Mouse (Mus musculus) splenic B cell, adult 2 months (primary cell): ENCODE results near the gene Tgoln1.
A peak's percentile ranks its signal among the peaks of the same experiment; 100 is the strongest.

Experiments
- DNase-seq: peaks from one replicate; pipeline ENCODE4 v3.0.0-alpha.2; 2011; ENCODE audit warnings: low read depth, low spot score
- H3K27me3 ChIP-seq: 2 replicates; pipeline ENCODE4 v1.6.1; 2012; ENCODE audit warnings: mild to moderate bottlenecking, low read length, moderate library complexity, mixed read lengths; ENCODE audit not compliant: control insufficient read depth, poor library complexity, insufficient read depth, severe bottlenecking
- H3K36me3 ChIP-seq: 2 replicates; pipeline ENCODE4 v1.6.1; 2012; ENCODE audit warnings: mild to moderate bottlenecking, low read length, moderate library complexity, mixed read lengths; ENCODE audit not compliant: control insufficient read depth, poor library complexity, insufficient read depth, severe bottlenecking

The Tgoln1 gene

DNA sequence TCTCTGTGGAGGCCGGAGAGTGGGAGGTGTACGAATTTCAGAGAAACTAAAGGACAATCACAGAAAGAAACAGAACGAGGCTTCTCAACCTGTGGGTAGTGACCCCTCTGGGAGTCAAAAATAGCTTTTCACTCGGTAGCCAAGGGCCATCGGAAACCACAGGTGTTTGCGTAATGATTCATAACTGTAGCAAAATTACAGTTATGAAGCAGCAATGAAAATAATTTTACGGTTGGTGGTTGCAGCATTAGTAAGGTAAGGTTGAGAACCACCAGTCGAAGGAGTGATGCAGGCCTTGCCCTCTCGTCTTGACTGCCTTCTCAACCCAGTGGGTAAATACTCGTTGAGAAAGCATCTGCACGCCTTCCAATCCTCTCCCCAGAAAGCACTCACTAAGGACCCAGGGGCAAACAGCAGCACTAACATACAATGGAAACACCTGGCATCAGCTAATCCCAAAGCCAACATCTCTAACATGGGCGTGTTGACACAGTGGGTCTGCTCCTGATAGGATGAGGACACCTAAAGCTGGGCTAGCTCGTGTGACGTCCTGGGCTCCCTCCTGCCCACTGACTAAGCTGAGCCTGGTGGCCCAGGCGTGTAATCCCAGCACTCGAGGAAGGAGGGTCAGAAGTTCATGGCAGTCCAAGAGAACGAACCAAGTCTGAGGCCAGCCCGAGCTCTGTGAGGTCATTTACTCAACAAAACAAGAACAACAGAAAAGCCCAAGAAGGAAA, 24.6 kb upstream of the Tgoln1 start:
- Histone ChIP-seq H3K36me3 (no peaks in the 10 kb centered on the region), H3K27me3 (no peaks in the 10 kb centered on the region)
- DNase-seq: no peak

DNA sequence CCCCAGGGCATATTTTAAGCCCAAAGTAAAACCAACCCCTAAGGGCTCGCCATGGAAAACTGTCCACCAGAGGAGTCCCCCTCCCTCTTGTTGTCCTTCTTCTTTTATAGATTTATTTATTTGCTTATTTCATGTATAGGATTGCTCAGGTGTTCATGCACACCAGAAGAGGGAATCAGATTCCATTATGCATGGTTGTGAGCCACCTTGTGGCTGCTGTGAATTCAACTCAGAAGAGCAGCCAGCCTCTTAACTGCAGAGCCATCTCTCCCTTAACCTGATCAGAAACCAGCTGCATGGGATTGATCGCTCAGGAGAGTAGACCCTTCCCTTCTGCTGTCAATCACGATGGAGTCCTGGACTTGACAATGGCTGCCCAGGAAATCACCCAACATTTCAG, 20.1 kb upstream of the Tgoln1 start:
- peak; percentile 18 for DNase-seq
- no peaks in the 10 kb centered on the region for H3K36me3 ChIP-seq
- peaks cover 2% of the 10 kb centered on the region; the same call in 1 of the 2 replicates for H3K27me3 ChIP-seq

GRCm38 (mm10) chr6:72635760-72636431, 19.1 kb upstream of the Tgoln1 start:
- H3K36me3 ChIP-seq: no peaks in the 10 kb centered on the region
- peaks cover 2% of the 10 kb centered on the region; the same call in 1 of the 2 replicates for H3K27me3 ChIP-seq

DNA sequence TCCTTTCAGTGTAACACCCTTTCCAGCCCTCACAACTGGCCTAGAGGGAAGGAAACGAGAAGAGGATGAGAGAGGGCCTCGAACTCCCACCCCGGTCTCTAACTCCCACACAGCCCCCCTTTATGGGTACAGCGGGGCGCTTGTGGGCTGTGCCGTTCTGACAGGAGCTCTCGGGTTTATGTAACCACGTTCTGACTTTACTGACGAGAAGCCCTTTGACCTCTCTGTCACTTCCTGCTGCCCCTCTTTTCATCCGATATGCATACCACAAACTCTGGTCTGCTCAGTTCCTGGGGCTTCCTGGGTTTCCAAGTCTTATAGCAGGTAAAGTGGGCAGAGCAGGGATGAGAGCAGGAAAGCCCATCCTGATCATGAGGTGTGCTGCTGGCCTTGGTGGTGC, 17.5 kb upstream of the Tgoln1 start:
- Histone ChIP-seq H3K36me3 (no peaks in the 10 kb centered on the region), H3K27me3 (peaks cover 2% of the 10 kb centered on the region; the same call in 1 of the 2 replicates)
- DNase-seq: no peak

More at GRCm38 (mm10) chr6:72635760-72636431, 19.1 kb upstream of the Tgoln1 start:
- DNase-seq: peak; percentile 71

- DNase-seq: no peak
- peaks cover 2% of the 10 kb centered on the region; the same call in 1 of the 2 replicates for H3K27me3 ChIP-seq
- H3K36me3 ChIP-seq: no peaks in the 10 kb centered on the region
Measured at GRCm38 (mm10) chr6:72631700-72632099, 14.9 kb upstream of the Tgoln1 start.

DNA sequence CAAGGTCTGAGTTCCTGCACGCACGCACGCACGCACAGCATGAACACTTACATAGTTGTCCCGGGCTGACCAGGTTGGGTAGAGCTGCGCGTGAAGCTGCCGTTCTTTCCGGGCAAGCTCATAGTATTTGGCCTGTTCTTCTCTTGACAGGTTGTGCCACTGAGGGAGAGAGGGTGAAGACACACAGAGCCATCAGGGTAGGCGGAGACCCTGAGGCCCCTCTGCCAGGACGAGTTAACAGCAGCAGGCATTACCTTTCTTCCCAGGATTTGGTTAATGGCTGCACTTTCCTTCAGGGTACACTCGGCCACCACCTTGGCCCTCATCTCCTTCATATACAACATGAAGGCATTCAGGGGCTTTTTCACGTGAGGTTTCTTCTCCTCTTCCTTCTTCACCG, 14.2 kb upstream of the Tgoln1 start:
- no peaks in the 10 kb centered on the region for H3K36me3 ChIP-seq
- DNase-seq: no peak
- H3K27me3 ChIP-seq: peaks cover 2% of the 10 kb centered on the region; the same call in 1 of the 2 replicates

- H3K27me3 ChIP-seq: peaks cover 2% of the 10 kb centered on the region; the same call in 1 of the 2 replicates
- no peak for DNase-seq
Measured at GRCm38 (mm10) chr6:72630370-72630769, 13.6 kb upstream of the Tgoln1 start.

GRCm38 (mm10) chr6:72627276-72627675, 10.5 kb upstream of the Tgoln1 start:
- DNase-seq: no peak
- no peaks in the 10 kb centered on the region for H3K36me3 ChIP-seq
- no peaks in the 10 kb centered on the region for H3K27me3 ChIP-seq

More at GRCm38 (mm10) chr6:72630370-72630769, 13.6 kb upstream of the Tgoln1 start:
- H3K36me3 ChIP-seq: no peaks in the 10 kb centered on the region

DNA sequence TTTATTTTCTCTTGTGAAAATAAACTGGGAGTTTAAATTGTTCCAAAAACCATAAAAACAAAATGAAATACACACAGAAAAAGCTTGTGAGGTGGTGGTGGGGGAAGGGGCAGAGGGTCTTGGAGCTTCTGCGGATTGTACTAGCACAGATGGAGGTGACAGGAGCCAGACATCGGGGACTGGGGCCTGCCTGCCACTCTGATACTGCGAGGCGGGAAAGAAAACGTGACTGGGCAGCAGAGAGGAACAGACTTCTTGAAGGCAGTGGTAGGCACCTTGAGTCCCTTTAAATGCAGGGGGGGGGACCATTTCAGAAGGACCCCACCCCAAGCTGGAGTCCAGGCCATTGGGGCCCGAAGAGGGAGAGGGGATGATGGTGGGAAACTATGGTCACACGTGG, 9.6 kb upstream of the Tgoln1 start:
- Histone ChIP-seq H3K27me3 (no peaks in the 10 kb centered on the region), H3K36me3 (no peaks in the 10 kb centered on the region)
- DNase-seq: no peak

- DNase-seq: no peak
- H3K36me3 ChIP-seq: no peaks in the 10 kb centered on the region
- no peaks in the 10 kb centered on the region for H3K27me3 ChIP-seq
Measured at GRCm38 (mm10) chr6:72623661-72624402, 7.0 kb upstream of the Tgoln1 start.

- DNase-seq: no peak
- no peaks in the 10 kb centered on the region for H3K36me3 ChIP-seq
- H3K27me3 ChIP-seq: no peaks in the 10 kb centered on the region
Measured at GRCm38 (mm10) chr6:72622917-72623316, 6.1 kb upstream of the Tgoln1 start.

- Histone ChIP-seq H3K36me3 (no peaks in the 10 kb centered on the region), H3K27me3 (no peaks in the 10 kb centered on the region)
- DNase-seq: no peak
Measured at GRCm38 (mm10) chr6:72620920-72621319, 4.1 kb upstream of the Tgoln1 start.

- no peaks in the 10 kb centered on the region for H3K27me3 ChIP-seq
- no peak for DNase-seq
- H3K36me3 ChIP-seq: no peaks in the 10 kb centered on the region
Measured at GRCm38 (mm10) chr6:72619734-72620532, 3.1 kb upstream of the Tgoln1 start.
